Mouse (Mus musculus) ES-E14 (cell line): ENCODE data around the gene Anks3.

Experiments
- MAFK ChIP-seq: IDR thresholded peaks from 2 replicates; pipeline ENCODE4 v1.6.1; 2014; ENCODE audit warnings: mild to moderate bottlenecking, low read depth, low read length, inconsistent platforms; ENCODE audit not compliant: insufficient read depth
- ZC3H11A ChIP-seq: IDR thresholded peaks from 2 replicates; pipeline ENCODE4 v1.6.1; 2012; ENCODE audit warnings: low read depth, mild to moderate bottlenecking, inconsistent platforms, low read length, borderline replicate concordance

- TF ChIP-seq MAFK (no peak), ZC3H11A (no peak)
Observed at GRCm38 (mm10) chr16:4974521-4974920, 10.5 kb upstream of the Anks3 start.
